Mouse (Mus musculus) MEL (cell line): ENCODE data around the gene Taf1a. TPM values are rescaled to one million over a fixed set of nuclear protein-coding genes. Genes with fewer than 3 reads are reported as not detected.

Experiments
- DNase-seq: peaks from one replicate; pipeline ENCODE4 v3.0.0; 2011; ENCODE audit warnings: low read depth, low spot score
- H3K27ac ChIP-seq: 2 replicates; pipeline ENCODE4 v1.5.1; 2012; ENCODE audit warnings: low read depth, mild to moderate bottlenecking, control low read depth, low read length, moderate library complexity; ENCODE audit not compliant: control insufficient read depth
- H3K27me3 ChIP-seq, 2 experiments: fragments of 150-350 bp in 1 of 2; sonication (generic) in 1 of 2; 2 replicates each; pipeline ENCODE4 v1.6.1; 2012; ENCODE audit warnings: low read length in 2 of 2, mild to moderate bottlenecking in 2 of 2, improper control_type of control experiment in 1 of 2, moderate library complexity in 1 of 2; ENCODE audit not compliant: insufficient read depth in 2 of 2, control insufficient read depth in 1 of 2
- H3K36me3 ChIP-seq, 2 experiments: 2 replicates each; pipeline ENCODE4 v1.6.1; 2012 to 2014; ENCODE audit warnings: low read length in 2 of 2, improper control_type of control experiment in 1 of 2, inconsistent platforms in 1 of 2, mild to moderate bottlenecking in 1 of 2; ENCODE audit not compliant: insufficient read depth in 2 of 2, control insufficient read depth in 1 of 2
- H3K4me1 ChIP-seq, 2 experiments: fragments of 150-350 bp in 1 of 2; sonication (generic) in 1 of 2; 2 replicates each; pipeline ENCODE4 v1.6.1; 2012; ENCODE audit warnings: low read length in 2 of 2, improper control_type of control experiment in 1 of 2, mild to moderate bottlenecking in 1 of 2; ENCODE audit not compliant: insufficient read depth in 2 of 2, control insufficient read depth in 1 of 2
- H3K4me3 ChIP-seq, 2 experiments: fragments of 150-350 bp in 1 of 2; sonication (generic) in 1 of 2; 2 replicates each; pipeline ENCODE4 v1.5.1; 2012; ENCODE audit warnings: low read depth in 2 of 2, low read length in 2 of 2, mild to moderate bottlenecking in 2 of 2, moderate library complexity in 2 of 2, control low read depth in 1 of 2, improper control_type of control experiment in 1 of 2; ENCODE audit not compliant: control insufficient read depth in 1 of 2, insufficient read depth in 1 of 2
- H3K79me2 ChIP-seq: 2 replicates; pipeline ENCODE4 v1.6.1; 2012; ENCODE audit warnings: mild to moderate bottlenecking, low read length, moderate library complexity; ENCODE audit not compliant: control insufficient read depth, poor library complexity, insufficient read depth
- H3K9ac ChIP-seq: 2 replicates; pipeline ENCODE4 v1.6.1; 2012; ENCODE audit warnings: low read depth, mild to moderate bottlenecking, control low read depth, low read length, moderate library complexity; ENCODE audit not compliant: control insufficient read depth, poor library complexity, severe bottlenecking
- H3K9me3 ChIP-seq: fragments of 150-350 bp; sonication (generic); replicated peaks from 2 replicates; pipeline ENCODE4 v1.6.1; 2012; ENCODE audit warnings: mild to moderate bottlenecking, low read length, improper control_type of control experiment, moderate library complexity; ENCODE audit not compliant: insufficient read depth
- BHLHE40 ChIP-seq: IDR thresholded peaks from 2 replicates; pipeline ENCODE4 v1.6.1; 2012; ENCODE audit warnings: low read depth, mild to moderate bottlenecking, inconsistent platforms, low read length, improper control_type of control experiment, borderline replicate concordance
- CHD2 ChIP-seq: IDR thresholded peaks from 2 replicates; pipeline ENCODE4 v1.6.1; 2011; ENCODE audit warnings: low read length, improper control_type of control experiment
- CTCF ChIP-seq, 3 experiments: IDR thresholded peaks in 2 of 3; conservative IDR thresholded peaks in 1 of 3; 2 replicates each; pipeline ENCODE4 v1.5.1; 2011 to 2012; ENCODE audit warnings: low read length in 3 of 3, low read depth in 2 of 3, mild to moderate bottlenecking in 2 of 3, improper control_type of control experiment in 1 of 3, inconsistent platforms in 1 of 3, mixed read lengths in 1 of 3, moderate library complexity in 1 of 3; ENCODE audit not compliant: control insufficient read depth in 1 of 3, insufficient read depth in 1 of 3, poor library complexity in 1 of 3, severe bottlenecking in 1 of 3
- E2F4 ChIP-seq: IDR thresholded peaks from 2 replicates; pipeline ENCODE4 v1.6.1; 2011; ENCODE audit warnings: low read depth, low read length, improper control_type of control experiment, borderline replicate concordance
- EP300 ChIP-seq, 2 experiments: IDR thresholded peaks; 2 replicates each; pipeline ENCODE4 v1.6.1; 2011; ENCODE audit warnings: improper control_type of control experiment in 2 of 2, low read length in 2 of 2, low read depth in 1 of 2, mild to moderate bottlenecking in 1 of 2
- ETS1 ChIP-seq: IDR thresholded peaks from 2 replicates; pipeline ENCODE4 v1.6.1; 2012; ENCODE audit warnings: low read depth, mild to moderate bottlenecking, inconsistent platforms, low read length, improper control_type of control experiment, moderate library complexity
- GATA1 ChIP-seq: IDR thresholded peaks from 2 replicates; pipeline ENCODE4 v1.6.1; 2011; ENCODE audit warnings: low read depth, low read length, improper control_type of control experiment
- HCFC1 ChIP-seq: IDR thresholded peaks from 2 replicates; pipeline ENCODE4 v1.6.1; 2012; ENCODE audit warnings: low read depth, mild to moderate bottlenecking, inconsistent platforms, low read length, improper control_type of control experiment, moderate library complexity
- MAFK ChIP-seq: IDR thresholded peaks from 2 replicates; pipeline ENCODE4 v1.6.1; 2011; ENCODE audit warnings: low read depth, mild to moderate bottlenecking, low read length, improper control_type of control experiment, borderline replicate concordance
- MAX ChIP-seq: IDR thresholded peaks from 2 replicates; pipeline ENCODE4 v1.6.1; 2011; ENCODE audit warnings: low read length, improper control_type of control experiment
- MAZ ChIP-seq: IDR thresholded peaks from 2 replicates; pipeline ENCODE4 v1.6.1; 2012; ENCODE audit warnings: low read depth, mild to moderate bottlenecking, inconsistent platforms, low read length, improper control_type of control experiment
- MXI1 ChIP-seq: IDR thresholded peaks from 2 replicates; pipeline ENCODE4 v1.6.1; 2011; ENCODE audit warnings: mild to moderate bottlenecking, low read depth, low read length, improper control_type of control experiment
- MYB ChIP-seq: IDR thresholded peaks from 2 replicates; pipeline ENCODE4 v1.6.1; 2011; ENCODE audit warnings: mild to moderate bottlenecking, low read depth, low read length, improper control_type of control experiment
- MYC ChIP-seq: IDR thresholded peaks from 2 replicates; pipeline ENCODE4 v1.6.1; 2011; ENCODE audit warnings: low read depth, mild to moderate bottlenecking, low read length, improper control_type of control experiment, moderate library complexity
- NELFE ChIP-seq: IDR thresholded peaks from 2 replicates; pipeline ENCODE4 v1.6.1; 2011; ENCODE audit warnings: low read depth, low read length, improper control_type of control experiment
- POLR2A ChIP-seq, 2 experiments: IDR thresholded peaks; 2 replicates each; pipeline ENCODE4 v1.6.1; 2011 to 2012; ENCODE audit warnings: low read length in 2 of 2, mild to moderate bottlenecking in 2 of 2, control low read depth in 1 of 2, improper control_type of control experiment in 1 of 2, low read depth in 1 of 2, moderate library complexity in 1 of 2; ENCODE audit not compliant: control insufficient read depth in 1 of 2, insufficient read depth in 1 of 2, poor library complexity in 1 of 2
- RAD21 ChIP-seq: IDR thresholded peaks from 2 replicates; pipeline ENCODE4 v1.6.1; 2011; ENCODE audit warnings: mild to moderate bottlenecking, low read depth, low read length, improper control_type of control experiment
- RCOR1 ChIP-seq: IDR thresholded peaks from 2 replicates; pipeline ENCODE4 v1.6.1; 2012; ENCODE audit warnings: low read depth, mild to moderate bottlenecking, inconsistent platforms, low read length, improper control_type of control experiment
- SIN3A ChIP-seq: IDR thresholded peaks from 2 replicates; pipeline ENCODE4 v1.6.1; 2012; ENCODE audit warnings: low read length, improper control_type of control experiment, inconsistent platforms
- TAL1 ChIP-seq: IDR thresholded peaks from 2 replicates; pipeline ENCODE4 v1.6.1; 2012; ENCODE audit warnings: mild to moderate bottlenecking, inconsistent platforms, low read length, moderate library complexity, mixed read lengths
- TCF12 ChIP-seq: IDR thresholded peaks from 2 replicates; pipeline ENCODE4 v1.6.1; 2014; ENCODE audit warnings: low read depth, mild to moderate bottlenecking, inconsistent platforms, low read length, improper control_type of control experiment, moderate library complexity
- ZKSCAN1 ChIP-seq: IDR thresholded peaks from 2 replicates; pipeline ENCODE4 v1.6.1; 2012; ENCODE audit warnings: low read depth, mild to moderate bottlenecking, inconsistent platforms, low read length, improper control_type of control experiment, moderate library complexity
- ZNF384 ChIP-seq: IDR thresholded peaks from 2 replicates; pipeline ENCODE4 v1.6.1; 2012; ENCODE audit warnings: low read depth, mild to moderate bottlenecking, inconsistent platforms, low read length, improper control_type of control experiment
- polyA plus RNA-seq, 2 experiments: library from polyadenylated mRNA; stranded (reverse) in 1 of 2; unstranded in 1 of 2; fragments of >175 nt in 1 of 2; fragments of >200 nt in 1 of 2; gene quantifications; 2 replicates each; pipeline versions ENCODE4 v1.2.1 to v1.2.4; 2012; ENCODE audit warnings: low replicate concordance in 2 of 2, low read depth in 1 of 2; ENCODE audit not compliant: insufficient read length in 2 of 2, insufficient read depth in 1 of 2, missing spikeins in 1 of 2
- total RNA-seq: library from RNA; depleted of rRNA; stranded (reverse); fragments of 300-350 nt; gene quantifications from 2 replicates; pipeline ENCODE4 v1.2.3, GENCODE M21; 2012

Gene Taf1a
- total and polyA plus RNA-seq, 3 experiments: 21.5 to 23.8 TPM; not detected in 1

- Histone ChIP-seq H3K79me2 (no peaks in the 10 kb centered on the region), H3K9ac (no peak overlapping the region), H3K27ac (no peak overlapping the region), H3K9me3 (no peaks in the 10 kb centered on the region), H3K36me3 (peaks cover 0 to 21% of the 10 kb centered on the region in 2 experiments; a peak in 2 of 4 replicates), H3K4me1 (peaks cover 3 to 18% of the 10 kb centered on the region in 2 experiments; a peak in 3 of 4 replicates), H3K27me3 (no peaks in the 10 kb centered on the region), H3K4me3 (no peak overlapping the region)
- DNase-seq: peak; percentile 95
- TF ChIP-seq MYB (peak; percentile 67; the same call in 1 of the 2 replicates), MAFK (peak; percentile 92), BHLHE40 (peak; percentile 89), NELFE (no peak), ZKSCAN1 (no peak), RAD21 (no peak), EP300 (IDR thresholded peaks at IDR 0.05; ENCODE audit: low read depth in 1 of 2, low read length in 2 of 2) (peak; percentile 86 to 93), GATA1 (peak; percentile 96), MXI1 (peak; percentile 81; the same call in 1 of the 2 replicates), ZNF384 (peak; percentile 55; the same call in 1 of the 2 replicates), MYC (0 out of 2 replicates have a peak, but pooled peaks have one; percentile 47), TCF12 (peak; percentile 96), CTCF (IDR thresholded peaks at IDR 0.05 in 2 of 3, conservative IDR thresholded peaks at IDR 0.05 in 1 of 3; ENCODE audit: control insufficient read depth in 1 of 3, insufficient read depth in 1 of 3, low read depth in 2 of 3, low read length in 3 of 3, poor library complexity in 1 of 3, severe bottlenecking in 1 of 3) (no peak), MAZ (no peak), SIN3A (peak; percentile 88), HCFC1 (0 out of 2 replicates have a peak, but pooled peaks have one; percentile 35), RCOR1 (peak; percentile 100), MAX (peak; percentile 81), TAL1 (peak; percentile 95), CHD2 (no peak), E2F4 (no peak), ETS1 (peak; percentile 93), POLR2A (IDR thresholded peaks at IDR 0.05; ENCODE audit: control insufficient read depth in 1 of 2, insufficient read depth in 1 of 2, low read depth in 1 of 2, low read length in 2 of 2, poor library complexity in 1 of 2) (no peak)
Measured at GRCm38 (mm10) chr1:183362301-183362700, 26.5 kb upstream of the Taf1a start.
